Mouse (Mus musculus): ENCODE results near the gene BC017158. TPM values are rescaled to one million over a fixed set of nuclear protein-coding genes. Genes with fewer than 3 reads are reported as not detected.

Gene BC017158
- polyA plus RNA-seq, 1 experiment from 2014 or later: 26.8 TPM

DNA sequence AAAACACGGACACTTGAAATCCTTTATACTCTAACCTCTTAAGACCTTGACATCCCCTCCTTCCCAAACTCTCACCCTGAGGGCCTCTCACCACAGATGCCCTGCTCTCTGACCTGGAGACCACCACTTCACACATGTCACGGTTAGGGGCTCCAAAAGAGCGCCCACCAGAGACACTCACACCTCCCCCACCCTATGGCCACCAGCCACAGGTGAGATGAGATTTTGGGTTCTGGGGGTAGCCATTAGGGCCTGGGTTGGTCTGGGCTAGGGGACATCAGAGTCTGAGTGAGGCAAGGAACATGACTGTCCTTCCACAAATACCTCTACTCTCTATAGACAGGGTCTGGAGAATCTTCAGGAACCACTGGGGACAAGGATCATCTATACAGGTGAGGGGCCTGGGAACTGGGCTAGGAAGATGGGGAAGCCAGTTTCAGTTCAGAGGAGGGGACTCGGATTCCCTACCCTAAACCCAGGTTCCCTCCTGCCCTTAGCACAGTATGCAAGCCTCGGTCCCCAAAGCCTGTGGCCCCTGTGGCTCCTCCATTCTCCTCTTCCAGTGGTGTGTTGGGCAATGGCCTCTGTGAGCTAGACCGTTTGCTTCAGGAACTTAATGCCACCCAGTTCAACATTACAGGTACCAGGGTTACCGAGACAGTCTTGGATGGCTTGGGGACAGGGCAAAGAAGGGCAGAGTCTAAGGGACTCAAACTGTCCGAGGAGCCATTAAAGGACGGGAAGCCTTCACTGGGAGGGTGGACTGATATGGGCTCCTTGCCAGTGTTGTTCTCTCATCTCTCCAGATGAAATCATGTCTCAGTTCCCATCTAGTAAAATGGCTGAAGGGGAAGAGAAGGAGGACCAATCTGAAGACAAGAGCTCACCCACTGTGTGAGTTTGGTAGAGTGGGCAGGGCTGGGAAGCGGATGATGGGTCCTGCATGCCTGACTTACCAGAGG, 49.6 kb downstream of the BC017158 start:
- Histone ChIP-seq H3K27me3 (ENCODE audit: insufficient read depth, poor library complexity, severe bottlenecking) (peaks cover 53% of the 10 kb centered on the region), H3K4me1 (replicated peaks) (peaks cover 61% of the 10 kb centered on the region)
- no peak for DNase-seq (ENCODE audit: low spot score)

GRCm38 (mm10) chr7:128247443-128247842, 50.5 kb downstream of the BC017158 start:
- H3K27ac ChIP-seq: peak overlapping the region; percentile 87
- H3K4me1 ChIP-seq (replicated peaks): peaks cover 61% of the 10 kb centered on the region
- peak overlapping the region; percentile 61 for H3K4me3 ChIP-seq
- peak; percentile 87 for DNase-seq (ENCODE audit: low spot score)
- H3K27me3 ChIP-seq (ENCODE audit: insufficient read depth, poor library complexity, severe bottlenecking): peaks cover 44% of the 10 kb centered on the region
- H3K9me3 ChIP-seq: no peaks in the 10 kb centered on the region
- peaks cover 25% of the 10 kb centered on the region for H3K36me3 ChIP-seq
- 2% methylated on average over 13 of the region's 13 CpGs for WGBS

More for the DNA sequence above, 49.6 kb downstream of the BC017158 start:
- H3K9me3 ChIP-seq: no peaks in the 10 kb centered on the region
- H3K36me3 ChIP-seq: peaks cover 16% of the 10 kb centered on the region
- peak overlapping the region; percentile 61 for H3K4me3 ChIP-seq
- H3K27ac ChIP-seq: no peak overlapping the region
- 88% methylated on average over 10 of the region's 10 CpGs for WGBS

GRCm38 (mm10) chr7:128246496-128247391, 51.2 kb downstream of the BC017158 start, which contains the start of gene Tgfb1i1:
Gene Tgfb1i1 (plus strand): TSS chr7:128246812.
- Histone ChIP-seq H3K27ac (peak within 1 kb of the TSS; percentile 87), H3K36me3 (peaks cover 32% of the 10 kb centered on the region), H3K4me3 (peak within 1 kb of the TSS; percentile 61), H3K27me3 (ENCODE audit: insufficient read depth, poor library complexity, severe bottlenecking) (peaks cover 37% of the 10 kb centered on the region), H3K4me1 (replicated peaks) (peaks cover 54% of the 10 kb centered on the region), H3K9me3 (no peaks in the 10 kb centered on the region)
- peak; percentile 65 for DNase-seq (ENCODE audit: low spot score)
- 1% methylated on average over 30 of the region's 30 CpGs for WGBS

- no peak overlapping the region for H3K27ac ChIP-seq
- H3K4me1 ChIP-seq (replicated peaks): peaks cover 57% of the 10 kb centered on the region
- H3K36me3 ChIP-seq: peaks cover 44% of the 10 kb centered on the region
- no peaks in the 10 kb centered on the region for H3K9me3 ChIP-seq
- H3K4me3 ChIP-seq: no peak overlapping the region
- 89% methylated on average over 4 of the region's 4 CpGs for WGBS
- no peak for DNase-seq (ENCODE audit: low spot score)
- H3K27me3 ChIP-seq (ENCODE audit: insufficient read depth, poor library complexity, severe bottlenecking): peaks cover 28% of the 10 kb centered on the region
Measured at GRCm38 (mm10) chr7:128245547-128245946, 52.4 kb downstream of the BC017158 start.

GRCm38 (mm10) chr7:128244410-128245025, 53.5 kb downstream of the BC017158 start:
- H3K9me3 ChIP-seq: no peaks in the 10 kb centered on the region
- H3K36me3 ChIP-seq: peaks cover 55% of the 10 kb centered on the region
- H3K4me1 ChIP-seq (replicated peaks): peaks cover 65% of the 10 kb centered on the region
- H3K27me3 ChIP-seq (ENCODE audit: insufficient read depth, poor library complexity, severe bottlenecking): peaks cover 22% of the 10 kb centered on the region
- DNase-seq (ENCODE audit: low spot score): no peak
- H3K27ac ChIP-seq: peak overlapping the region; percentile 69
- no peak overlapping the region for H3K4me3 ChIP-seq
- WGBS: 83% methylated on average over 18 of the region's 18 CpGs

DNA sequence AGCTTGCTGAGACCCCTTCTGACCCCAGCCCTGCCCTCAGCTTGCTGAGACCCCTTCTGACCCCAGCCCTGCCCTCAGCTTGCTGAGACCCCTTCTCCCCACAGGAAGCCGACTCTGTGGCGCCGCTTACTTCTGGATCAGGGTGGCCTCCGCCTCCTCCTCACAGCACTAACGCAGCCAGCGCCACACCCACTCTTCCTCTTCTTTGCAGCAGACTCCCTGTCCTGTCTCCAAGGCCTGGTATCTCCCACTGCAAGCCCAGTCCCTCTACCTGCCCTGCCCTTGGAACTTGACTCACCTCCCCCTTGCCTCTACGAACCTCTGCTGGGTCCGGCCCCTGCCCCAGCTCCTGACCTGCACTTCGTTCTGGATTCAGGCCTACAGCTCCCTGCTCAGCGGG, 54.0 kb downstream of the BC017158 start:
- peaks cover 71% of the 10 kb centered on the region for H3K4me1 ChIP-seq (replicated peaks)
- WGBS: 37% methylated on average over 10 of the region's 10 CpGs
- no peak overlapping the region for H3K4me3 ChIP-seq
- H3K27ac ChIP-seq: peak overlapping the region; percentile 69; the same call in 1 of the 2 replicates
- H3K9me3 ChIP-seq: no peaks in the 10 kb centered on the region
- H3K27me3 ChIP-seq (ENCODE audit: insufficient read depth, poor library complexity, severe bottlenecking): peaks cover 20% of the 10 kb centered on the region
- H3K36me3 ChIP-seq: peaks cover 55% of the 10 kb centered on the region
- DNase-seq (ENCODE audit: low spot score): no peak

DNA sequence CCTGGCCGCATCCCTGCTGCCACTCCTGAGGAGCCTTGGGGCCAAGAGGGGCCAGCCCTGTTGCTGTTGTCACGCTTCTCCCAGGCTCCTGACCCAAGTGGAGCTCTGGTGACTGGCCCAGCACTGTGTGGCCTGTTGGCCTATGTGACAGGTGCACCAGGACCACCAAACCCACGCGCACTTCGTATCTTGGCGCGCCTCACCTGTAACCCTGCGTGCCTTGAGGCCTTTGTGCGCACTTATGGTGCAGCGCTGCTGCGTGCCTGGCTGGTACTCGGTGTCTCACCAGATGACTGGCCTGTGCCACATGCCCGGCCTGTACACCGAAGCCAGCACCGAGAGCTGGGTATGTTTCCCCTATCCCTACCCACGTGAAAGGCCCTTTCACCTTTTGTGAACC, 55.6 kb downstream of the BC017158 start:
- WGBS: 95% methylated on average over 16 of the region's 16 CpGs
- H3K27ac ChIP-seq: no peak overlapping the region
- H3K4me3 ChIP-seq: no peak overlapping the region
- H3K36me3 ChIP-seq: peaks cover 55% of the 10 kb centered on the region
- no peaks in the 10 kb centered on the region for H3K9me3 ChIP-seq
- DNase-seq (ENCODE audit: low spot score): no peak
- peaks cover 67% of the 10 kb centered on the region for H3K4me1 ChIP-seq (replicated peaks)
- H3K27me3 ChIP-seq (ENCODE audit: insufficient read depth, poor library complexity, severe bottlenecking): peaks cover 14% of the 10 kb centered on the region; the same call in 1 of the 2 replicates

- peaks cover 54% of the 10 kb centered on the region for H3K4me1 ChIP-seq (replicated peaks)
- no peaks in the 10 kb centered on the region for H3K9me3 ChIP-seq
- peaks cover 5% of the 10 kb centered on the region; the same call in 1 of the 2 replicates for H3K27me3 ChIP-seq (ENCODE audit: insufficient read depth, poor library complexity, severe bottlenecking)
- H3K4me3 ChIP-seq: no peak overlapping the region
- H3K27ac ChIP-seq: no peak overlapping the region
- H3K36me3 ChIP-seq: peaks cover 63% of the 10 kb centered on the region
- 93% methylated on average over 27 of the region's 27 CpGs for WGBS
- DNase-seq (ENCODE audit: low spot score): no peak
Measured at GRCm38 (mm10) chr7:128240131-128240784, 57.7 kb downstream of the BC017158 start.

GRCm38 (mm10) chr7:128238991-128239390, 59.0 kb downstream of the BC017158 start:
- Histone ChIP-seq H3K27ac (peak overlapping the region; percentile 97), H3K36me3 (peaks cover 50% of the 10 kb centered on the region), H3K27me3 (ENCODE audit: insufficient read depth, poor library complexity, severe bottlenecking) (no peaks in the 10 kb centered on the region), H3K4me3 (peak overlapping the region; percentile 69), H3K4me1 (replicated peaks) (peaks cover 42% of the 10 kb centered on the region), H3K9me3 (no peaks in the 10 kb centered on the region)
- DNase-seq (ENCODE audit: low spot score): no peak
- WGBS: 27% methylated on average over 4 of the region's 4 CpGs

DNA sequence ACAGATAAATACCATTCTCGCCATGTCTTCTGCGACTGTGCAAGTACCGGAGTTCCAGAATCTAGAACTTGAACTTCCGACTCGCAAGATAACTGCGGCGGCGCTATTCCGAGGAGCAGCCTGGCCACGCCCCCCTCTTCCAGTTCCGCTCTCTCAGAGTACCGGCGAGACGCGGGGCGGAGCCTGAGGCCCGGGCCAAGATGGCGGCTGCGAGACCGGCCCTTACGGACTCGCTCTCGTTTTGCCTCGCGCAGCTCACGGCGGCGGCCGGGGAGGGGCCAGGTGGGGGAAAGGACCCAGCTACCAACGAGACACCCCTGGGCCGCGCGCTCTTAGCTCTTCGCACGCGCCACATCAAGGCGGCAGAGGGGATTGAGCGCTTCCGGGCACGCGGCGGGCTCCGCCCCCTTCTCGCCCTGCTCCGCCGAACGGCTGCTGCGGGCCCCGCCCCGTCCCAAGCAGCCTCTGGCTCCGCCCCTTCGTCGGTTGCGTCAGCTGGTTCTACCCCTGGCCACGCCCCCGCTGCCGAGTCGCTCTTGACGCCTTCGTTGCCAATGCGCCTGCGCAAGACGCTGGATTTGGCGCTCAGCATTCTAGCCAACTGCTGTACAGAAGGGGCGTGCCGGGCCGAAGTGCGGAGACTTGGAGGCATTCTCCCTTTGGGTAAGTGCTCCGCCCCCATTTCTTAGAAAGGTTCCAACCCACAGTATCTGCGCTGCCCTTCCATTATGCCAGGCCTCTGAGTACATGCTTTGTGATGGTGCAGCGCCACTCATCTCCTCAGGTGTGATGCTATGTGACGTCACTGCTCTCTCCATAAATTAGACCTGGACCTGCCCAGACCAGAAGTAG, 59.8 kb downstream of the BC017158 start, which contains the start of gene 9130023H24Rik:
Gene 9130023H24Rik (minus strand): TSS at position 105 of the 852 bp plus-strand sequence.
- under 1% methylated on average over 72 of the region's 72 CpGs for WGBS
- H3K4me3 ChIP-seq: peak within 1 kb of the TSS; percentile 69

GRCm38 (mm10) chr7:128237593-128237926, 60.4 kb downstream of the BC017158 start:
- H3K4me1 ChIP-seq (replicated peaks): peaks cover 33% of the 10 kb centered on the region
- no peak for DNase-seq (ENCODE audit: low spot score)
- peak overlapping the region; percentile 97 for H3K27ac ChIP-seq
- H3K27me3 ChIP-seq (ENCODE audit: insufficient read depth, poor library complexity, severe bottlenecking): no peaks in the 10 kb centered on the region
- no peaks in the 10 kb centered on the region for H3K9me3 ChIP-seq
- H3K36me3 ChIP-seq: peaks cover 40% of the 10 kb centered on the region
- peak overlapping the region; percentile 69 for H3K4me3 ChIP-seq
- under 1% methylated on average over 25 of the region's 25 CpGs for WGBS

More for the DNA sequence above, 59.8 kb downstream of the BC017158 start, which contains the start of gene 9130023H24Rik:
- Histone ChIP-seq H3K36me3 (peaks cover 46% of the 10 kb centered on the region), H3K27ac (peak within 1 kb of the TSS; percentile 97), H3K4me1 (replicated peaks) (peaks cover 38% of the 10 kb centered on the region), H3K27me3 (ENCODE audit: insufficient read depth, poor library complexity, severe bottlenecking) (no peaks in the 10 kb centered on the region), H3K9me3 (no peaks in the 10 kb centered on the region)
- DNase-seq (ENCODE audit: low spot score): peak; percentile 100

All from hindbrain, embryonic 10.5 days (tissue).